Mouse (Mus musculus) G1E (cell line): ENCODE data around the gene Cand1.

Experiments used
- CTCF ChIP-seq: IDR thresholded peaks from 2 replicates; pipeline ENCODE4 v1.5.1; 2012; ENCODE audit warnings: low read depth, low read length, inconsistent platforms, mixed read lengths
- GATA1 ChIP-seq: IDR thresholded peaks from 2 replicates; pipeline ENCODE4 v1.6.1; 2012; ENCODE audit warnings: borderline replicate concordance, low read length, inconsistent platforms, mixed read lengths
- GATA2 ChIP-seq: IDR thresholded peaks from 2 replicates; pipeline ENCODE4 v1.6.1; 2012; ENCODE audit warnings: low read depth, low read length, inconsistent platforms, borderline replicate concordance
- POLR2AphosphoS5 ChIP-seq: IDR thresholded peaks from 2 replicates; pipeline ENCODE4 v1.6.1; 2012; ENCODE audit warnings: low read depth, low read length, inconsistent platforms; ENCODE audit not compliant: insufficient replicate concordance
- TAL1 ChIP-seq: conservative IDR thresholded peaks from 2 replicates; pipeline ENCODE4 v1.6.1; 2012; ENCODE audit warnings: low read depth, low read length, inconsistent platforms, mixed read lengths

- TF ChIP-seq CTCF (no peak), GATA1 (no peak), POLR2AphosphoS5 (no peak), TAL1 (no peak), GATA2 (no peak)
Observed at GRCm38 (mm10) chr10:119219415-119219814, 20.4 kb downstream of the Cand1 start.
